9 mouse cellular contexts compared by ENCODE assay signal in genomic region chr6:128063501-128063900, GRCm38 (mm10).
A peak's percentile ranks its signal among the peaks of the same experiment; 100 is the strongest.
DNase-seq lines count a peak whose midpoint lies in the region; ATAC-seq and TF ChIP-seq lines count a peak whose summit lies in the region.
"Had no signal": no experiment of that assay in that cellular context is flagged by ENCODE, and none has a peak within 500 bp of the region (broad histone marks: within the 10 kb centered on the region; RNA-seq: fewer than 3 reads in every experiment).

No protein-coding gene starts in this region.

- H3K9ac ChIP-seq in kidney, embryonic 15.5 days: no peak overlapping the region
- no peak overlapping the region for H3K9ac ChIP-seq in CH12.LX (ENCODE audit: insufficient read depth, low read depth)
- no peak overlapping the region for H3K9ac ChIP-seq in midbrain, embryonic 11.5 days (ENCODE audit: low read length)
- H3K9ac ChIP-seq: limb, embryonic 13.5 days had no signal

- in situ Hi-C loops in CH12.LX (cut with MboI; ENCODE audit: low pct_ligation_motif_present, low pct_unique_long_range_greater_than_20kb, low sequenced_read_pairs): no loop called here

- H3K79me2 ChIP-seq in CH12.LX (replicated peaks; ENCODE audit: control insufficient read depth, extremely low read depth, insufficient read depth, poor library complexity, severe bottlenecking): no peaks in the 10 kb centered on the region

- TF ChIP-seq CTCF in CH12.LX (conservative IDR thresholded peaks at IDR 0.05 in 1 of 2, IDR thresholded peaks at IDR 0.05 in 1 of 2; ENCODE audit: low read depth in 2 of 2, low read length in 2 of 2): peak; percentile 70 to 80

- H3K4me3 ChIP-seq in kidney, embryonic 15.5 days (replicated peaks): no peak overlapping the region
- no peak overlapping the region for H3K4me3 ChIP-seq in CH12.LX (replicated peaks in 1 of 3; ENCODE audit: low read depth in 2 of 3, low read length in 2 of 3, poor library complexity in 1 of 3)
- H3K4me3 ChIP-seq in midbrain, embryonic 11.5 days (ENCODE audit: low read depth, low read length): no peak overlapping the region
- H3K4me3 ChIP-seq: limb, embryonic 13.5 days had no signal

- H3K36me3 ChIP-seq in kidney, embryonic 15.5 days: peaks cover 4% of the 10 kb centered on the region; the same call in 1 of the 2 replicates
- H3K36me3 ChIP-seq in CH12.LX (replicated peaks in 1 of 2; ENCODE audit: control insufficient read depth in 1 of 2, insufficient read depth in 1 of 2, low read length in 1 of 2): no peaks in the 10 kb centered on the region
- no peaks in the 10 kb centered on the region for H3K36me3 ChIP-seq in midbrain, embryonic 11.5 days (ENCODE audit: control insufficient read depth, insufficient read depth, low read length)

- TF ChIP-seq POLR2A in CH12.LX (IDR thresholded peaks at IDR 0.05; ENCODE audit: low read depth, low read length): no peak

- peak; percentile 8 for TF ChIP-seq RAD21 in CH12.LX (IDR thresholded peaks at IDR 0.05; ENCODE audit: low read depth, low read length)

- 94% methylated on average over 1 of the region's 1 CpGs for WGBS in kidney, embryonic 15.5 days
- WGBS in midbrain, embryonic 11.5 days: 88% methylated on average over 1 of the region's 1 CpGs

- TF ChIP-seq EP300 in CH12.LX (IDR thresholded peaks at IDR 0.05; ENCODE audit: low read length): no peak

- H3K27ac ChIP-seq in kidney, embryonic 15.5 days: no peak overlapping the region
- no peak overlapping the region for H3K27ac ChIP-seq in CH12.LX (ENCODE audit: insufficient read depth, low read depth)
- no peak overlapping the region for H3K27ac ChIP-seq in midbrain, embryonic 11.5 days (ENCODE audit: low read depth, low read length)
- H3K27ac ChIP-seq: limb, embryonic 13.5 days had no signal

- H3K4me2 ChIP-seq in kidney, embryonic 15.5 days: no peak overlapping the region
- no peak overlapping the region for H3K4me2 ChIP-seq in CH12.LX (ENCODE audit: insufficient read depth, low read depth, poor library complexity, severe bottlenecking)
- H3K4me2 ChIP-seq in midbrain, embryonic 11.5 days: no peak overlapping the region
- H3K4me2 ChIP-seq: limb, embryonic 13.5 days had no signal

- H3K27me3 ChIP-seq in kidney, embryonic 15.5 days: no peaks in the 10 kb centered on the region
- peaks cover 97% of the 10 kb centered on the region for H3K27me3 ChIP-seq in CH12.LX (replicated peaks)
- no peaks in the 10 kb centered on the region for H3K27me3 ChIP-seq in midbrain, embryonic 11.5 days (ENCODE audit: control insufficient read depth, insufficient read depth, low read length)
- H3K27me3 ChIP-seq: limb, embryonic 13.5 days had no signal

- peaks cover 55% of the 10 kb centered on the region for H3K4me1 ChIP-seq in kidney, embryonic 15.5 days
- no peaks in the 10 kb centered on the region; a peak in 1 of 4 replicates for H3K4me1 ChIP-seq in CH12.LX (ENCODE audit: control insufficient read depth in 1 of 2, insufficient read depth in 2 of 2)
- peaks cover 16% of the 10 kb centered on the region for H3K4me1 ChIP-seq in midbrain, embryonic 11.5 days (ENCODE audit: control insufficient read depth, insufficient read depth, low read length)

- H3K9me3 ChIP-seq in kidney, embryonic 15.5 days (replicated peaks): no peaks in the 10 kb centered on the region
- no peaks in the 10 kb centered on the region for H3K9me3 ChIP-seq in CH12.LX (replicated peaks; ENCODE audit: low read length)
- no peaks in the 10 kb centered on the region for H3K9me3 ChIP-seq in midbrain, embryonic 11.5 days (ENCODE audit: control insufficient read depth, low read length)
- H3K9me3 ChIP-seq: limb, embryonic 13.5 days had no signal

- ATAC-seq in kidney, embryonic 15.5 days (replicated peaks; ENCODE audit: low FRiP score): no peak
- ATAC-seq in megakaryocyte, adult 5-6 weeks (ENCODE audit: poor library complexity, severe bottlenecking): 0 out of 2 replicates have a peak, but pooled peaks have one; percentile 33
- no peak for ATAC-seq in midbrain, embryonic 11.5 days (ENCODE audit: low FRiP score)

- peak; percentile 42 for DNase-seq in kidney, adult 11 months
- DNase-seq in CH12.LX (ENCODE audit: extremely low read depth): peak; percentile 21
- peak; percentile 72 for DNase-seq in adrenal gland, postnatal 14 days
- DNase-seq in heart, postnatal 4 days: peak; percentile 60
- DNase-seq in midbrain, embryonic 11.5 days (ENCODE audit: low spot score, missing footprints): no peak
- no peak for DNase-seq in frontal cortex, postnatal 25 days (ENCODE audit: low spot score in 2 of 2)

- dilution Hi-C loops in CH12.LX (cut with MboI; ENCODE audit: extremely low pct_ligation_motif_present, extremely low pct_unique_long_range_greater_than_20kb, low sequenced_read_pairs): no loop called here

TF ChIP-seq in CH12.LX, 34 proteins besides CTCF, POLR2A, EP300 and RAD21:
- peak; percentile 68 for TF ChIP-seq SMC3 (IDR thresholded peaks at IDR 0.05; ENCODE audit: low read depth, low read length)
- TF ChIP-seq BHLHE40 (IDR thresholded peaks at IDR 0.05; ENCODE audit: low read depth, low read length): no peak

Comparison
In these comparisons a context has a peak if more than half of its experiments do, and no peak if none do; other contexts are left out.
1. DNase-seq: peak in kidney, adult 11 months (single experiment), CH12.LX (single experiment), adrenal gland, postnatal 14 days (single experiment) and heart, postnatal 4 days (single experiment); none in midbrain, embryonic 11.5 days (single experiment) and frontal cortex, postnatal 25 days (0 of 2).